Mouse (Mus musculus) limb, embryonic 10.5 days (tissue): ENCODE results near the gene Klra8. TPM values are rescaled to one million over a fixed set of nuclear protein-coding genes. Genes with fewer than 3 reads are reported as not detected.
"Not testable (repeated sequence)": the region's sequence is repeated elsewhere in the genome, so short reads cannot be mapped to it uniquely, and the experiment has no call there.

Source experiments
- DNase-seq: peaks from one replicate; pipeline ENCODE4 v3.0.0-alpha.2; 2017; ENCODE audit warnings: low spot score
- H3K27ac ChIP-seq: fragments of 300-500 bp; sonication (generic); 2 replicates; pipeline ENCODE4 v1.5.1; 2016; ENCODE audit warnings: mild to moderate bottlenecking
- H3K27me3 ChIP-seq: fragments of 300-500 bp; sonication (generic); 2 replicates; pipeline ENCODE4 v1.6.1; 2016; ENCODE audit warnings: low read depth, mild to moderate bottlenecking; ENCODE audit not compliant: poor library complexity, severe bottlenecking
- H3K36me3 ChIP-seq: fragments of 300-500 bp; sonication (generic); 2 replicates; pipeline ENCODE4 v1.6.1; 2016; ENCODE audit warnings: mild to moderate bottlenecking, moderate library complexity
- H3K4me1 ChIP-seq: fragments of 300-500 bp; sonication (generic); 2 replicates; pipeline ENCODE4 v1.6.1; 2016
- H3K4me3 ChIP-seq: fragments of 300-500 bp; sonication (generic); 2 replicates; pipeline ENCODE4 v1.5.1; 2016; ENCODE audit warnings: mild to moderate bottlenecking, moderate library complexity
- H3K9me3 ChIP-seq: fragments of 300-500 bp; sonication (generic); replicated peaks from 2 replicates; pipeline ENCODE4 v1.6.1; 2016; ENCODE audit warnings: mild to moderate bottlenecking
- WGBS: fragments of 180-500 bp; shearing (Covaris S2); methylation state at CpG from one replicate; pipeline ENCODE4 v1.1.7; 2016; 5-methylcytosine and 5-hydroxymethylcytosine counted together
- polyA plus RNA-seq: library from polyadenylated mRNA; unstranded; fragments of >200 nt; fragmentation: Nextera tagmentation; extraction: Ambion mirVana; gene quantifications from 2 replicates; pipeline ENCODE4 v1.2.1, GENCODE M21; 2016

Klra8 gene
- not detected in 2 replicates for polyA plus RNA-seq

DNA sequence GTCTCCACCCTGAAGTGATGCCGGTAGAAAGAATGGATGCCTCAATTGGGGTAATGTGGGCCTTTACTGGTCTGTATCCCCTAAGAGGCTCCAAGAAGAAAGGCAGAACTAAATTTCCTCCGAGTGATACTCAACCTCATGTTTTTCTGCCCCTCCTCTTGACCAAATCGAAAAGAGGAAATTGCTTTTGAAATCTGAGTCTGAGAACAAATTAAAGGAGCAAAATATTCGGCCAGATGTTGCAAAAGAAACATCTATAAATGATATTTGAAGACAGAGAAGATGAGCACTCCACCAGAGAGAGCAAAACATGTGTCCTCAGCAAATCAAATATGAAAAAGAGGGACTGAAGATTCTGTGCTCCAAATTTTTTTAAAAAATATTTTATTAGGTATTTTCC, at the start of gene Klra8:
Gene Klra8 (minus strand): TSS at position 101 of the 400 bp plus-strand sequence.
- H3K4me3 ChIP-seq, DNase-seq, H3K27ac ChIP-seq, H3K27me3 ChIP-seq, H3K9me3 ChIP-seq, H3K4me1 ChIP-seq, H3K36me3 ChIP-seq: not testable (repeated sequence)
- WGBS: 74% methylated on average over 4 of the region's 4 CpGs

DNA sequence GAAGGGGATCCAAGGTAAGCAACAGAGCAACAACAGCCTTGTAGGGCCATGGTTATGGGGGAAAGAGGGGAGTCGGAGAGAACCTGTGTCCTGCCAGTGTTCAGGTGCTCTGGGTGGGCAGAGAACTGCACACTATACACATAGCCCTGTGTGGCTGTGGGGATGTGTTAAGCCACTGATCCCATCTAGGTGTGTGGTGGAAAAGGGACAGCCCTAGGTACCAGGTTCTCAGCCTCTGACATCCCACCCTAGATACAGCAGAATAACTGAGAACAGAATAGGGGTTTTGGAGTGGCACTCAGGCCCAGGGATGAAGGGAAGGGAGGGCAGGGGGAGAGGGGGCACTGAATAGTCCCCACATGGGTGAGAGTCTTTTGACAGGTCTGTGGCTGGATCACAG, 19.2 kb downstream of the Klra8 start:
- no peak for DNase-seq
- 0 out of 2 replicates have a peak, but pooled peaks cover 1% of the 10 kb centered on the region for H3K9me3 ChIP-seq
- WGBS: 95% methylated on average over 1 of the region's 1 CpGs
- H3K4me3 ChIP-seq: no peak overlapping the region
- no peaks in the 10 kb centered on the region for H3K36me3 ChIP-seq
- H3K27ac ChIP-seq: no peak overlapping the region
- H3K4me1 ChIP-seq: no peaks in the 10 kb centered on the region
- H3K27me3 ChIP-seq: no peaks in the 10 kb centered on the region

DNA sequence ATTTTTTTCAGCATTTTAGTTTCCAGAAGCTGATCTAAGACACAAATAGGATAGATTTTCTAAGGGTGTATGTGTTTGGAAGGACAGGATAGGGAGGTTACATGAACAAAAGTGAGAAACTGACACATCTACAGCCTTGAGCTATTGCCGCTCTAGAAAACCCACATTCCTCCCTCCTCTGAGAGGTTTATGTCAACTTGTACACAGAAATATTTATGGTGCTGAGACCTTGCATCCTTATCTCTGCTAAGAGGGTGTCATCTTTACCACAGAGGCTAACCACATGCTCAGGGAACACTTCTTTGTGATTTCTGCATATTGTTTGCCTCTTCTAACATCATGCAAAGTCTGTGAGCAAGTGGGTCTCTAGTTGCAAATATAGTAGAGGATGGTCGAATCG, 27.0 kb downstream of the Klra8 start:
- H3K9me3 ChIP-seq, H3K4me1 ChIP-seq, H3K36me3 ChIP-seq, DNase-seq, H3K27me3 ChIP-seq, H3K27ac ChIP-seq, H3K4me3 ChIP-seq: not testable (repeated sequence)
- WGBS: 86% methylated on average over 3 of the region's 3 CpGs

DNA sequence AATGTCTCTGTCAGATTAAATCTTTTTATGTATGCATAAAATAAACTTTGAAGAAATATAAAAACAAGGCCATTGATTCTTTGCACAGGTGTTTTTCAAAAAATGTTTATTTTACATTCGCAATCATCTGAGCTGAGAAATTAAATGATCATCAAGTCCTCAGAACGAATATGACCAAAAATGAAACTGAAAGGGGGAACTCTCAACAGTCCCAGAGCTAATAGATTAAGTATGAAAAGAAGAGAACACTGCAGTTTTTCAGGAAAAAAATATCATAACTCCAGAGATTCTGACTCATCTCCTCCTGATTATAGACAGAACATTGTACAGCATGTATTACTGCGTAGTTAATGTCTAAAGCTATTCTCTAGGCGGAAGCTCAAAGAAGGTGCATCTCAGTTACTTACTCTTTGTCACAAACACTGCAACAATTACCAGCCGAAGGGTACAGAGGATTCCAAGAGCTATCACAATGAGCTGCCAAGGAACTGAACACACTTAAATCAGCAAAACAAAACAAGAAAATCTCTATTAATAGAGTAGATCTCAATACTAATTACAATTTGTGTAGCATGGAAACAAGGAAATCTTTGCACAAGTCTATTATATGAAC, 37.3 kb downstream of the Klra8 start:
- WGBS: 85% methylated on average over 5 of the region's 5 CpGs
- H3K27ac ChIP-seq: no peak overlapping the region

DNA sequence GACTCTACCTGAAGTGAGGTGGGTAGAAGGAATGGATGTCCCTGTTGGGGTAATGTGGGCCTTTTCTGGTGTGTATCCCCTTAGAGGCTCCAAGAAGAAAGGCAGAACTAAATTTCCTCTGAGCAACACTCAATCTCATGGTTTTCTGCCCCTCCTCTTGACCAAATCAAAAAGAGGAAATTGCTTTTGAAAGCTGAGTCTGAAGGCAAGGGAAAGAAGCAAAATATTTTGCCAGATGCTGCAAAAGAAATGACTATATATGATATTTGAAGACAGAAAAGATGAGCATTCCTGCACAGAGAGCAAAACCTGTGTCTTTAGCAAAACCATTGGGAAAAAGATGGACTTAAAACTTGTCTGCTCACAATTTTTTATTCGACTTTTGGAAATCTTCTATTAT, 62.5 kb downstream of the Klra8 start, which contains the start of gene Klra4:
Gene Klra4 (minus strand): TSS at position 101 of the 400 bp plus-strand sequence.
- not testable (repeated sequence) for H3K36me3 ChIP-seq, DNase-seq, H3K27ac ChIP-seq, H3K4me1 ChIP-seq, H3K27me3 ChIP-seq, H3K9me3 ChIP-seq, H3K4me3 ChIP-seq
- 72% methylated on average over 1 of the region's 1 CpGs for WGBS

More for the DNA sequence above, 37.3 kb downstream of the Klra8 start:
- H3K36me3 ChIP-seq: no peaks in the 10 kb centered on the region
- DNase-seq: no peak
- H3K4me3 ChIP-seq: no peak overlapping the region
- no peaks in the 10 kb centered on the region for H3K9me3 ChIP-seq
- H3K27me3 ChIP-seq: no peaks in the 10 kb centered on the region
- H3K4me1 ChIP-seq: no peaks in the 10 kb centered on the region

Other genes with a start within 250 kb of the Klra8 start
- gene Klra5, start 212.2 kb downstream of the Klra8 start, polyA plus RNA-seq: not detected in 2 replicates
- gene Klra6, start 102.9 kb downstream of the Klra8 start, polyA plus RNA-seq: not detected in 2 replicates
- gene Klra4, start 62.6 kb downstream of the Klra8 start, polyA plus RNA-seq: not detected in 2 replicates
- gene Klra9, start 63.2 kb upstream of the Klra8 start, polyA plus RNA-seq: not detected in 2 replicates
- gene Klra7, start 103.4 kb upstream of the Klra8 start, polyA plus RNA-seq: not detected in 2 replicates
- not detected in 2 replicates for gene Klra10, start 152.0 kb upstream of the Klra8 start, polyA plus RNA-seq
- not detected in 2 replicates for gene Klra3, start 207.7 kb upstream of the Klra8 start, polyA plus RNA-seq